Mouse (Mus musculus) cerebellum, adult 9-11 months (tissue): ENCODE data around the gene Gm21985.
A peak's percentile ranks its signal among the peaks of the same experiment; 100 is the strongest.

ENCODE experiments used
- DNase-seq: peaks from one replicate; pipeline ENCODE4 v3.0.0; 2022

The Gm21985 gene

GRCm38 (mm10) chr2:112332051-112332898, 66.2 kb downstream of the Gm21985 start:
- no peak for DNase-seq

- DNase-seq = no peak
Observed at GRCm38 (mm10) chr2:112337211-112337610, 71.1 kb downstream of the Gm21985 start.

DNA sequence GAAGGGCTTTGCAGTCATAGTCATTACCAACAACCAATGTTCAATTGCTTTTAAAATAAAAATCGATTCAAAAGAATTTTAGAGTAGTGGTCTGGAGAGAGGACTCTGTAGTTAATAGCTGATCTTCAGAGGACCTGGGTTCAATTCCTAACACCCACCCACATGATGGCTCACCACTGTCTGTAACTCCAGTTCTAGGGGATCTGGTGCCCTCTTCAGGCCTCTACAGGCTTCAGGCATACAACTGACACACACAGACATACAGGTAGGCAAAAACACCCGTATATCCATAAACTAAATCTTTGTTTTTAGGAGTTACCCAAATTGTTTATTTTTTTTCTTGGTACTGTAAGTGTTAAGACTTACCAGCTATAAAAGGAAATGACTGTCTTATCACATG, 73.6 kb downstream of the Gm21985 start:
- DNase-seq = no peak

DNA sequence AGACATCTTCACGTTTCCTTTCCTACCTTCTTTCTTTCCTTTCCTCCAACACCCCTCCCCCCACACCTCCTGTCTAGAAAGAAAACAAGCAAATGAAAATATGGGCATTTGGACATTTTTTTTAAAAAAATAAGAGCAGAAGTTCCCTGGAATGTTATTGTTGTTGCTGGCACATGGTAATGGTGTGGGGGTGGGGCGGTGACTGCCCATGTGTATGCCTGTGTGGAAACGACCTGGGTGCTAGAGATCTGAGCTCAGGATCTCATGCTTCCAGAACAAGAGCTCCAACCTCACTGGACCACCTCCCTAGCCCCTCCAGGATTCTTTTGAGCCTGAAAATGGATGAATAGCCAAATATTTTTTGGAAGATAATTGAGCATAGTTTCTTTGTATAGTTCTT, 75.0 kb downstream of the Gm21985 start:
- no peak for DNase-seq

GRCm38 (mm10) chr2:112348246-112348645, 82.1 kb downstream of the Gm21985 start:
- DNase-seq = no peak

GRCm38 (mm10) chr2:112353685-112354455, 87.8 kb downstream of the Gm21985 start:
- no peak for DNase-seq

GRCm38 (mm10) chr2:112359611-112360010, 93.5 kb downstream of the Gm21985 start:
- DNase-seq = no peak

DNA sequence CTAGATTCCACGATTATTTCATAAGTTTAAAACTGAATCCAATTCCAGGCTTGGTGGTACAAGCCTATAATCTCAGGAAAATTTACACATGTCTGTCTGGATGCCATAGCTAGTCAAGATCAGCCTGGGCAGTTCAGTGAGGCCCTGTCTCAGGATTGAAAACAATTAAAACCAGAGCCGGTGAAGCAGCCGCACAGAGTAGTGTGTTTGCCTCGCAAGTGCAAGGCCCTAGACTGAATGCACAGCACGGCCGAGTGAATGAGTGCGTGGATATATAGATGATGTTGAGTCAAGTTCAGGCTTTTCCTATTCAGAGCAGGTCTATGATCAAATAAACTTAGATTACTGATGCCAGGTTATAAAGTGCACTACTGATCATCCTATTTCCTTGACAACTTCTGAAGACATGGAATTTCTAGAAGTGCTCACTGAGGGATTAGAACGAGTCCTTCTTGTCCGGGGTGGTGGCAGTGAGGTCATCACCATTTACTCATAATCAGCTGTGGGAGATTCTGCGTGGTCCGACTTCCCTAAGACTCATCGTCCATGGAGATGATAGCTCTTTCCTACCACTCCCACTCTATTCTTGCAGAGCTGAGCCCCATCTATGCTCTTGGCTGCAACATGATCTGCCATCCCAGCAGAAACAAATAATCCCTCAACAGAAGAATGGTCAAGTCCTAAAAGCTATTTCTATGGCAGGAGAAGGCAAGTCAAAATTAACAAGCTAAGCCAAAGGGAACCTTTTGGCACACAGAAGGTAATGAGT, 94.1 kb downstream of the Gm21985 start:
- no peak for DNase-seq

DNA sequence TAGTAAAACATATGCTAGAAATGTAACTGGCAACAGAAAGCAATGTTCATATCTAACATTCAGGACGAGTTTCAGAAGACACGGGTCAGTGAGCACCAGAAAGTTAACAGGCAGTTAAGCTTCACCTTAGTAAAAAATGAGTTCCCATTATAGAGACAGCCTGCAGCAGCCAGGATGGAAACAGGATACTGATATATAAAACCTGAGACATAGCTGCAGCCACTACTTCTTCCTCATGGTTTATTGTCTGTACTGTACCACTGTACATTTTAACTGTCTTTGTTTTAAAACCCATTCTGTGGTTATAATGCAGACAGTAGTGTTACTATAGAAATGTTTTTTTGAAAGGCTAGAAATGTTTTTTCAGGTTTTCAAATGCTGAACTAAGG, 94.7 kb downstream of the Gm21985 start:
- DNase-seq = no peak

DNA sequence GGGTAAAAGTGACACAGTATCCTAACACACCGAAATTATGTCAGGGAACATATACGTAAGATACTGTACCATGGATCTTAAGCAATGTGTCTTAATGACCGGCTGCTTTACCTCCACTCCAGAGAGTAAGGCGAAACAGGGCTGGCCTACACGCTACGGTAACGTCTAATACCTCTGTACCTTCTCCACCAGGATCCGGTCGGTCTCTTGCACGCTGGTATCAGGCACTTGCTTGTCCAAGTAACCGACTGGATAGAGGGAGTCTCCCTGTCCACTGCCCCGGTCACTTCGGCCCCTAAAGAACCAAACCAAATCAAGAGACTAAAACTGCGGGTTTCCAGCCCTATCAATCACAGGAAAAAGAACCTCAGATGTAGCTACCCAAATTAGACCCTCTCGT, 101.1 kb downstream of the Gm21985 start:
- DNase-seq = peak; percentile 19

DNA sequence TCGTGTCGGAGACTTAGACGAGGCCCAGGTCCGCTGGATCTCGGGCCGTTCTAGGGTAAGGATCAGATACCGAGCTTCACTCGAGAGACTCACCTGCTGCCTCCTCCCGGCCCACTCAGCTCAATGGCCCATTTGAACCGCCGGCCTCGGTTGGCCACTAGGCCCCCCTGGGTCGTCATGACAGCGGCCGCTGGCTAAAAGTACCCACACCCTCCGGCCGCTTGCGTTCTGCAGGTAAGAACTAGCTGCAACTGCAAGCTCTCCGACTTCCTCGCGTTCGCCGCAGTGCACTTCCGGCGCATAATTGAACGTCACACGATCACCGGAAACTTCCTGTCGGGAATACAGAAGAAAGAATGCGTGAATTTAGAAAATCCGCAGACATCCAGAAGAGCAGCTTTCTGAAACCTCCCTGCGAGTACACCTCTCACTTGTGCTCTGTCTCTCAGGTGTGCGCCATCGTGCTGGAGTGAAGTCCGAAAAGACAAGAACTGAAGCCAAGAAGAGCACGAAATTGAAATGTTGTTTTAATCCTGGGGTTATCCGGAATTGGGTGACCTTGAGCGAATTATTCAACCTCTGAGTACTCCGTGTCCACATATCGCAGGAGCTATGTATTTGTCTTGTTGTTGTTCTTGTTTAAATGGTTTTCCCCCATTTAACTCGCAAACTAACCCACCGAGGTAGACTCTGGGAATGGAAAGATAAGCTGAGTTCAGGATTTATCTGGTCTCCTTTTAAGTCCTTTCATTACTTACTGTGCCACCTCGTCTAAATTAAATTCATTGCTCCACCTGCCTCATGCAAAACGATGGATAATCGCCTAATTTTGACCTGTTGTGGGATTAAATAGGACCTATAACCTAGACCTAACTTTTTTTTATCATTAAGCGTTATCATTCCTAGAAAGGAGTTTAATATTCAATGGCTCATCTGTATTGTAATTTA, 101.9 kb downstream of the Gm21985 start, which contains the start of gene Emc4:
Emc4 (minus strand) TSS at position 302 of the 948 bp plus-strand sequence.
- DNase-seq = peak; percentile 91

DNA sequence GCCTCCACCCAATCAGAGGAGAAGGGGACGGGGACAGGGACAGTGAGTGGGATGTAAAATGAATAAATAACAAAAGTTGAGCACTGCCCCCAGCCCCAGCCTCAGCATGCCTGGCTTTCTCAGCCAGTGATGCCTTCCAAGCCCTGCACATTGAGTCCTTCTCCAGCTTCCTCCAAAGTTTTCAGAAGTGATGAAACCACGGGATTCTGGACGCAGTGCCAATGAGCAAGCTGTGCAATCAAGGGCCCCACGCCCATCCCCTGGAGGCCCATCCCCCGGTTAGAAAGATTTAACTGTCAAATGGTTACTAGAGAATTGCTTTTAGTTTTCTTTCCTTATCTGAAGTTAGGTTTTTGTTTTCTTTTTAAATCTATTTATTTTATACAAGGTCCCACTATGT, 103.8 kb downstream of the Gm21985 start:
- no peak for DNase-seq

DNA sequence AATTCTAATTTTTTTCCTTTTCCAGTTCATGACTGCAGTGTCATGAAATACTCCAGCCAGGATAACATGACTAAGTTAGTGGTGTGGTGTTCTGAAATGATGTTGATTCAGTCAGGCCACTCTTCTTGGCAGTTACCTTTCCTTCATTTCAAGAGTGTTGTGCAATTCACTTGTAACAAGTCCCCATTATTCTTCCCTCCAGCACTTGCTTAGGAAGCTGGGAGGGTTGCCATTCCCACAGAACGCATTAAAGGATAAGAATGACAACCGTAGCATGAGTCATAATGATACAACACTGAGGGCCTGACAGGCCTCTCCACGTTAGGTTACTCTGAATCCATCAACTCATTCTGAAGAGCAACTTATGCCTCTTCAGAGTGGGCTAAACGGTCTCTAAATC, 107.0 kb downstream of the Gm21985 start:
- no peak for DNase-seq

DNA sequence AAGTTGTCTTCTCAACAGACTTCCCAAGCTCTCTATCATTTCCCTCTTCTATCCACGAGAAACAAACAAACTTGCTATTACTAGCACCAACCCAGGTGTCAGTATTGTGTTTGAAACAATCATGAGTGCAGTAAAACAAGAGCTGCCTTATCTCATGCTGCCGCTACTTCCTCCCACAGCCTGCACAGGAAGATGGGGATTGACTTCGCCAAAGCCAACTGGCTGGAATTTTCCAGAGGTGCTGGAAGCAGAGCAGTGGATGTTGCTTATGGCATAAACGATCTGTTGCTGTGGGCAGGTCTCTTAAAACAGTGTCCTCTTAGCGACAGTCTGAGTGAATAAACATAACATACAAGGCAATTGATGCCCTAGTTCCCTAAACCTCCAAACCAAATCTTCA, 108.5 kb downstream of the Gm21985 start:
- DNase-seq = no peak

DNA sequence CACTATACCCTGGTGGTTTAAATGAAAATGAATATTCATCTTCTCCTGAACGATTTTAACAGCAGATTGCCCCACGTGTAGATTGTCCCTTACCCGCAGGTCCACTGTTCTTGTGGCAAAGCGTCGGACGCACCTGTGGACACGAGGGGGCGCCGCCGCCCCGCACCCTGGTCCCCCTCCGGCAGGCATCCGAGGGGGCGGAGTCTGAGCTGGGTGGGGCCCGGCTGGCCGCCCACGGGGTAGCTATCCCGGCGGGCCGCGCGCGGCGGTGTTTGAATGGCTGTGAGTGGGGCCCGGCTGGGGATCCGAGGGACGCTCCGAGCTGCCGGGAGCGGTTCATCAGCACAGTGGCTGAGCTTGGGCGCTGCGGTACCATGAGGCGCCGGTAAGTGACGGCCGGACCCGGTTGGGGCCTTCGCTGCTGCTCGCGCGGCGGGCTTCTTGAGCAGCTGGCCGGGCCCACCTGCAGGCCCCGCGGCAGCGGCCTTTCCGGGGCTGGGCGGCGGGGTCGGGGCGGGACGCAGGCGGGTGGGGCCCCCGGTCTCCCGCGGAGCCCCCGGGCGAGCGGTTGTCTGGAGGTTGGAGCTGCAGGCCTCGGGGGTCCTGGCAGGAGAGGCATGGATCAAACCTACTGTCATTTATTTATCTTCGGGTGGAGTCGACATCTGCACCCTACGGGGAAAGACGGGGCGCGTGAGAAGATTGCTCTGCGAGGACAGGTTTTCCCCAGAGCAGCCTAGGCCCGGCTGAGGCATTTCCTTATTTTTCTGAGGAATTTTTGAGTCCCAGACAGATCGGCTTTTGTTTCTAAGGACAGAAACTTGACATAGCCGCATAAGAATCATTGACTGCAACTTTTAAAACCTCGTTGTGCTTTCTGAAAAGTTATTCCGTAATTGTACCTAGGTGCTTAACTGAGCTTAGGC, 113.1 kb downstream of the Gm21985 start, which contains the start of gene Katnbl1:
Katnbl1 (plus strand) TSS at position 239 of the 926 bp plus-strand sequence.
- DNase-seq = peak; percentile 92

- no peak for DNase-seq
Observed at GRCm38 (mm10) chr2:112380131-112380530, 114.0 kb downstream of the Gm21985 start.

DNA sequence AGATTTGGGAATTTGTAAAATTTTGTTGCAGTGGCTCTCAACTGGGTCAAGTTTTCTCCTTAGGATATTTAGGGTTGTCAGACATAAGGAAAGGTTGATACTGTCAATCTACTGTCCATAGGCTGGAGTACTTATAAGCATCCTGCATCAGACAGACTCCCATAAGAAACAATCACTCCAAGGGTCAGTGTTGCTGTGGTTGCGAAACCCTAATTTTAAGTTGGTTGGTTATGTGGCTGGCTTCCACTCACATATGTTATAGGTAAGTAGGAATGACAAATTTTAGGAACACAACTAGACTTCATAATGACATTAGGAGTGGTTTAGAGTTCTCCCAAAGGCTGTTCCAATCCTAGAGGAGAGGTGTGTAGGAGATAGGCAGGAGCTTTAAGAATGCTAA, 115.1 kb downstream of the Gm21985 start:
- DNase-seq = no peak

DNA sequence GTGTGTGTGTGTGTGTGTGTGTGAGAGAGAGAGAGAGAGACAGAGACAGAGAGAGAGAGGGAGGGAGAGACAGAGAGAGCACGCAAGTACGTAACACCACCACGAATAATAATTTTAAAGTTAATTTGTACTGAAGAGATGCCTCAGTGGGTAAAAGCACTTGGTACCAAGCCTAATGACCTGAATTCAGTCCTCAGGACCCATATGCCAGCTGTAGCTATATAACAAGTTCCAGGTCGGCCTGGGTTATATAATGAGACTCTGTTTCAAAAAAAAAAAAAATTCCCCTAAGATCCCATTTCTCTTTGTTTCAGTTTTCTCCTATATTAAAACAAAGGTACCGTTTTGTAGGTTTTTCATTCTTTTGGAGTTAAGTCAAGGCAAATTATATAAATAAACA, 124.7 kb downstream of the Gm21985 start:
- DNase-seq = peak; percentile 14

DNA sequence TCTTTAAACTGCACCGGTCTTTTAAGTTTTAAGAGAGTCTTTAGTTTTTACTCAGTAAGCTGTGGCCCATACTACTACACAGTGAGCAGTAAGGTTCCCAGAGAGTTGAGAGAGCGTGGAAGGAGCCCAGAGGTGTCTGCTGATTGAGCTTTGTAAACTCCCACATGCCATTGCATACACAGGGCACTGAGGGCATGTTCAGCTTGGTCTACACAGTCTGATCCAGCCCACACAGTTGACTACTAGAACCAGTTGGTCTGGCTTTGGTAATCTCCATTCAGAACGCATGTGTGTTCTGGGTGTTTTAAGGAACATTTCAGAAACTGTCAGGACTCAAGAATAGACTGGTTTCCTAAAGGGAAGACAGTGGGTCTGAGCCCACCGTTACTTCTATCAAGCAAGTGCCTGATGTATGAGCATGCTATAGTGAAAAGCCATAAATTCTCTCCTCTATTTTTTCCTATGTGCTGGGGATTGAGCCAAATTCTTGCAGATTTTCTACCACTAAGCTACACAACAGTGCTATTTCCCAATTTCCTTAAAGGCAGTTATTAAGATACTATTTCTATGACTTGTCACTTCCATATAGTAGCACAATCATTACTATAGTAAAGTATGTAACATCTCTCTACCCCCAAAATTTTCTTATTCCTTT, 125.4 kb downstream of the Gm21985 start:
- no peak for DNase-seq

GRCm38 (mm10) chr2:112392689-112393088, 126.6 kb downstream of the Gm21985 start:
- no peak for DNase-seq
